Mouse (Mus musculus) heart, embryonic 15.5 days (tissue): Measurements from ENCODE around the gene Nsd2. TPM values are rescaled to one million over a fixed set of nuclear protein-coding genes. Genes with fewer than 3 reads are reported as not detected.
"Not testable (repeated sequence)": the region's sequence is repeated elsewhere in the genome, so short reads cannot be mapped to it uniquely, and the experiment has no call there.

Experiments
- ATAC-seq: fragments of 200-750 bp; cut with Nextera tagmentation; replicated peaks from 2 replicates; pipeline ENCODE4 v1.8.0; 2017; ENCODE audit warnings: low read depth, moderate TSS enrichment; ENCODE audit not compliant: insufficient number of reproducible peaks, insufficient read depth, low FRiP score
- H3K27ac ChIP-seq: fragments of 300-500 bp; sonication (generic); 2 replicates; pipeline ENCODE4 v1.5.1; 2015; ENCODE audit warnings: mild to moderate bottlenecking, inconsistent platforms
- H3K27me3 ChIP-seq: fragments of 300-500 bp; sonication (generic); 2 replicates; pipeline ENCODE4 v1.6.1; 2015; ENCODE audit warnings: inconsistent platforms
- H3K36me3 ChIP-seq: fragments of 300-500 bp; sonication (generic); 2 replicates; pipeline ENCODE4 v1.6.1; 2015; ENCODE audit warnings: mild to moderate bottlenecking, inconsistent platforms
- H3K4me1 ChIP-seq: fragments of 300-500 bp; sonication (generic); replicated peaks from 2 replicates; pipeline ENCODE4 v1.6.1; 2015; ENCODE audit warnings: inconsistent platforms
- H3K4me2 ChIP-seq: fragments of 300-500 bp; sonication (generic); 2 replicates; pipeline ENCODE4 v1.6.1; 2015; ENCODE audit warnings: inconsistent platforms, mild to moderate bottlenecking, moderate library complexity
- H3K4me3 ChIP-seq: fragments of 300-500 bp; sonication (generic); 2 replicates; pipeline ENCODE4 v1.5.1; 2015; ENCODE audit warnings: mild to moderate bottlenecking, inconsistent platforms
- H3K9ac ChIP-seq: fragments of 300-500 bp; sonication (generic); 2 replicates; pipeline ENCODE4 v1.6.1; 2015; ENCODE audit warnings: mild to moderate bottlenecking, inconsistent platforms
- H3K9me3 ChIP-seq: fragments of 300-500 bp; sonication (generic); replicated peaks from 2 replicates; pipeline ENCODE4 v1.6.1; 2016; ENCODE audit warnings: inconsistent platforms
- whole genome bisulfite sequencing: fragments of 180-500 bp; shearing (Covaris S2); methylation state at CpG from one replicate; pipeline ENCODE4 v1.1.7; 2015; ENCODE audit warnings: mixed read lengths; 5-methylcytosine and 5-hydroxymethylcytosine counted together
- polyA plus RNA-seq: library from polyadenylated mRNA; unstranded; fragments of >200 nt; fragmentation: Nextera tagmentation; extraction: Ambion mirVana; gene quantifications from 2 replicates; pipeline ENCODE4 v1.2.1, GENCODE M21; 2015

Gene Nsd2
- polyA plus RNA-seq, 1 experiment from 2014 or later = 25.3 TPM

- Histone ChIP-seq H3K27me3 (no peaks in the 10 kb centered on the region), H3K36me3 (peaks cover 64% of the 10 kb centered on the region), H3K4me1 (0 out of 2 replicates have a peak, but pooled peaks cover 4% of the 10 kb centered on the region), H3K4me2 (no peak overlapping the region), H3K27ac (no peak overlapping the region), H3K9ac (no peak overlapping the region), H3K9me3 (no peaks in the 10 kb centered on the region), H3K4me3 (no peak overlapping the region)
- 77% methylated on average over 3 of the region's 3 CpGs for WGBS
- no peak for ATAC-seq
Measured at GRCm38 (mm10) chr5:33901278-33901677, 80.8 kb downstream of the Nsd2 start.

GRCm38 (mm10) chr5:33902696-33903095 is 82.2 kb downstream of the Nsd2 start:
- H3K36me3 ChIP-seq = peaks cover 51% of the 10 kb centered on the region
- no peak overlapping the region for H3K4me3 ChIP-seq
- H3K4me1 ChIP-seq = 0 out of 2 replicates have a peak, but pooled peaks cover 4% of the 10 kb centered on the region
- no peak overlapping the region for H3K27ac ChIP-seq
- H3K27me3 ChIP-seq = no peaks in the 10 kb centered on the region
- H3K4me2 ChIP-seq = no peak overlapping the region
- no peak; the same call in 1 of the 2 replicates for ATAC-seq
- WGBS = 67% methylated on average over 2 of the region's 2 CpGs
- H3K9me3 ChIP-seq = no peaks in the 10 kb centered on the region
- H3K9ac ChIP-seq = no peak overlapping the region

- H3K9me3 ChIP-seq = no peaks in the 10 kb centered on the region
- H3K27ac ChIP-seq = no peak overlapping the region
- no peak overlapping the region for H3K4me3 ChIP-seq
- 91% methylated on average over 9 of the region's 9 CpGs for WGBS
- H3K9ac ChIP-seq = no peak overlapping the region
- 0 out of 2 replicates have a peak, but pooled peaks cover 4% of the 10 kb centered on the region for H3K4me1 ChIP-seq
- H3K4me2 ChIP-seq = no peak overlapping the region
- H3K27me3 ChIP-seq = no peaks in the 10 kb centered on the region
- no peak for ATAC-seq
- H3K36me3 ChIP-seq = peaks cover 47% of the 10 kb centered on the region
Measured at GRCm38 (mm10) chr5:33903176-33903575, 82.7 kb downstream of the Nsd2 start.

- H3K4me2 ChIP-seq, H3K4me3 ChIP-seq, H3K9me3 ChIP-seq, H3K27ac ChIP-seq, H3K9ac ChIP-seq, ATAC-seq, H3K4me1 ChIP-seq, H3K27me3 ChIP-seq: not testable (repeated sequence)
- peaks cover 45% of the 10 kb centered on the region for H3K36me3 ChIP-seq
Measured at GRCm38 (mm10) chr5:33915031-33915430, 94.5 kb downstream of the Nsd2 start.

- H3K9ac ChIP-seq, H3K4me1 ChIP-seq, H3K4me3 ChIP-seq, ATAC-seq, H3K4me2 ChIP-seq, H3K9me3 ChIP-seq, H3K27me3 ChIP-seq, H3K27ac ChIP-seq: not testable (repeated sequence)
- peaks cover 57% of the 10 kb centered on the region for H3K36me3 ChIP-seq
- 91% methylated on average over 2 of the region's 2 CpGs for WGBS
Measured at GRCm38 (mm10) chr5:33916616-33917015, 96.1 kb downstream of the Nsd2 start.

- no peak for ATAC-seq
- Histone ChIP-seq H3K27me3 (no peaks in the 10 kb centered on the region), H3K36me3 (peaks cover 49% of the 10 kb centered on the region), H3K4me2 (no peak overlapping the region), H3K9ac (no peak overlapping the region), H3K27ac (no peak overlapping the region), H3K4me1 (no peaks in the 10 kb centered on the region), H3K4me3 (no peak overlapping the region), H3K9me3 (no peaks in the 10 kb centered on the region)
- WGBS = 96% methylated on average over 1 of the region's 1 CpGs
Measured at GRCm38 (mm10) chr5:33919466-33919865, 98.9 kb downstream of the Nsd2 start.

- H3K27ac ChIP-seq = no peak overlapping the region
- H3K36me3 ChIP-seq = peaks cover 49% of the 10 kb centered on the region
- H3K9me3 ChIP-seq = no peaks in the 10 kb centered on the region
- no peaks in the 10 kb centered on the region for H3K27me3 ChIP-seq
- H3K4me3 ChIP-seq = no peak overlapping the region
- H3K9ac ChIP-seq = no peak overlapping the region
- no peaks in the 10 kb centered on the region for H3K4me1 ChIP-seq
- no peak overlapping the region for H3K4me2 ChIP-seq
- ATAC-seq = no peak
- 93% methylated on average over 2 of the region's 2 CpGs for WGBS
Measured at GRCm38 (mm10) chr5:33920037-33920436, 99.5 kb downstream of the Nsd2 start.

- 33% methylated on average over 4 of the region's 4 CpGs for WGBS
- no peak for ATAC-seq
- H3K36me3 ChIP-seq = peaks cover 41% of the 10 kb centered on the region
- H3K4me2 ChIP-seq = no peak overlapping the region
- H3K4me1 ChIP-seq = no peaks in the 10 kb centered on the region
- H3K9me3 ChIP-seq = no peaks in the 10 kb centered on the region
- no peak overlapping the region for H3K9ac ChIP-seq
- H3K4me3 ChIP-seq = no peak overlapping the region
- H3K27ac ChIP-seq = no peak overlapping the region
- H3K27me3 ChIP-seq = no peaks in the 10 kb centered on the region
Measured at GRCm38 (mm10) chr5:33920924-33921323, 100.4 kb downstream of the Nsd2 start.

GRCm38 (mm10) chr5:33921486-33922235 is 101.1 kb downstream of the Nsd2 start:
- Histone ChIP-seq H3K9me3 (no peaks in the 10 kb centered on the region), H3K36me3 (peaks cover 34% of the 10 kb centered on the region), H3K9ac (no peak overlapping the region), H3K4me3 (no peak overlapping the region), H3K27ac (no peak overlapping the region), H3K27me3 (no peaks in the 10 kb centered on the region), H3K4me2 (no peak overlapping the region), H3K4me1 (no peaks in the 10 kb centered on the region)
- ATAC-seq = no peak
- WGBS = 76% methylated on average over 7 of the region's 7 CpGs

GRCm38 (mm10) chr5:33922566-33922965 is 102.0 kb downstream of the Nsd2 start:
- ATAC-seq = no peak
- Histone ChIP-seq H3K4me2 (no peak overlapping the region), H3K9ac (no peak overlapping the region), H3K36me3 (peaks cover 33% of the 10 kb centered on the region), H3K4me3 (no peak overlapping the region), H3K9me3 (no peaks in the 10 kb centered on the region), H3K4me1 (no peaks in the 10 kb centered on the region), H3K27me3 (no peaks in the 10 kb centered on the region), H3K27ac (no peak overlapping the region)
- 56% methylated on average over 2 of the region's 2 CpGs for WGBS

GRCm38 (mm10) chr5:33926170-33926569 is 105.6 kb downstream of the Nsd2 start:
- H3K9ac ChIP-seq = no peak overlapping the region
- no peaks in the 10 kb centered on the region for H3K9me3 ChIP-seq
- no peak overlapping the region for H3K4me2 ChIP-seq
- no peak overlapping the region for H3K27ac ChIP-seq
- H3K4me1 ChIP-seq = no peaks in the 10 kb centered on the region
- H3K36me3 ChIP-seq = peaks cover 31% of the 10 kb centered on the region
- H3K27me3 ChIP-seq = no peaks in the 10 kb centered on the region
- H3K4me3 ChIP-seq = no peak overlapping the region
- no peak for ATAC-seq

- Histone ChIP-seq H3K27ac (no peak overlapping the region), H3K27me3 (no peaks in the 10 kb centered on the region), H3K4me1 (peaks cover 21% of the 10 kb centered on the region), H3K4me3 (no peak overlapping the region), H3K9ac (no peak overlapping the region), H3K9me3 (no peaks in the 10 kb centered on the region), H3K4me2 (no peak overlapping the region), H3K36me3 (peaks cover 30% of the 10 kb centered on the region)
- WGBS = 80% methylated on average over 2 of the region's 2 CpGs
- no peak for ATAC-seq
Measured at GRCm38 (mm10) chr5:33932413-33932812, 111.9 kb downstream of the Nsd2 start.
